Mouse (Mus musculus) MEL (cell line): Measurements from ENCODE around the gene B430306N03Rik. TPM values are rescaled to one million over a fixed set of nuclear protein-coding genes. Genes with fewer than 3 reads are reported as not detected.

Source experiments
- DNase-seq: peaks from one replicate; pipeline ENCODE4 v3.0.0; 2011; ENCODE audit warnings: low read depth, low spot score
- H3K27ac ChIP-seq: 2 replicates; pipeline ENCODE4 v1.5.1; 2012; ENCODE audit warnings: low read depth, mild to moderate bottlenecking, control low read depth, low read length, moderate library complexity; ENCODE audit not compliant: control insufficient read depth
- H3K27me3 ChIP-seq, 2 experiments: fragments of 150-350 bp in 1 of 2; sonication (generic) in 1 of 2; 2 replicates each; pipeline ENCODE4 v1.6.1; 2012; ENCODE audit warnings: low read length in 2 of 2, mild to moderate bottlenecking in 2 of 2, improper control_type of control experiment in 1 of 2, moderate library complexity in 1 of 2; ENCODE audit not compliant: insufficient read depth in 2 of 2, control insufficient read depth in 1 of 2
- H3K36me3 ChIP-seq, 2 experiments: 2 replicates each; pipeline ENCODE4 v1.6.1; 2012 to 2014; ENCODE audit warnings: low read length in 2 of 2, improper control_type of control experiment in 1 of 2, inconsistent platforms in 1 of 2, mild to moderate bottlenecking in 1 of 2; ENCODE audit not compliant: insufficient read depth in 2 of 2, control insufficient read depth in 1 of 2
- H3K4me1 ChIP-seq, 2 experiments: fragments of 150-350 bp in 1 of 2; sonication (generic) in 1 of 2; 2 replicates each; pipeline ENCODE4 v1.6.1; 2012; ENCODE audit warnings: low read length in 2 of 2, improper control_type of control experiment in 1 of 2, mild to moderate bottlenecking in 1 of 2; ENCODE audit not compliant: insufficient read depth in 2 of 2, control insufficient read depth in 1 of 2
- H3K4me3 ChIP-seq, 2 experiments: fragments of 150-350 bp in 1 of 2; sonication (generic) in 1 of 2; 2 replicates each; pipeline ENCODE4 v1.5.1; 2012; ENCODE audit warnings: low read depth in 2 of 2, low read length in 2 of 2, mild to moderate bottlenecking in 2 of 2, moderate library complexity in 2 of 2, control low read depth in 1 of 2, improper control_type of control experiment in 1 of 2; ENCODE audit not compliant: control insufficient read depth in 1 of 2, insufficient read depth in 1 of 2
- H3K79me2 ChIP-seq: 2 replicates; pipeline ENCODE4 v1.6.1; 2012; ENCODE audit warnings: mild to moderate bottlenecking, low read length, moderate library complexity; ENCODE audit not compliant: control insufficient read depth, poor library complexity, insufficient read depth
- H3K9ac ChIP-seq: 2 replicates; pipeline ENCODE4 v1.6.1; 2012; ENCODE audit warnings: low read depth, mild to moderate bottlenecking, control low read depth, low read length, moderate library complexity; ENCODE audit not compliant: control insufficient read depth, poor library complexity, severe bottlenecking
- H3K9me3 ChIP-seq: fragments of 150-350 bp; sonication (generic); replicated peaks from 2 replicates; pipeline ENCODE4 v1.6.1; 2012; ENCODE audit warnings: mild to moderate bottlenecking, low read length, improper control_type of control experiment, moderate library complexity; ENCODE audit not compliant: insufficient read depth
- CHD1 ChIP-seq: IDR thresholded peaks from 2 replicates; pipeline ENCODE4 v1.6.1; 2012; ENCODE audit warnings: low read depth, mild to moderate bottlenecking, inconsistent platforms, low read length, improper control_type of control experiment
- CHD2 ChIP-seq: IDR thresholded peaks from 2 replicates; pipeline ENCODE4 v1.6.1; 2011; ENCODE audit warnings: low read length, improper control_type of control experiment
- CTCF ChIP-seq, 3 experiments: IDR thresholded peaks in 2 of 3; conservative IDR thresholded peaks in 1 of 3; 2 replicates each; pipeline ENCODE4 v1.5.1; 2011 to 2012; ENCODE audit warnings: low read length in 3 of 3, low read depth in 2 of 3, mild to moderate bottlenecking in 2 of 3, improper control_type of control experiment in 1 of 3, inconsistent platforms in 1 of 3, mixed read lengths in 1 of 3, moderate library complexity in 1 of 3; ENCODE audit not compliant: control insufficient read depth in 1 of 3, insufficient read depth in 1 of 3, poor library complexity in 1 of 3, severe bottlenecking in 1 of 3
- E2F4 ChIP-seq: IDR thresholded peaks from 2 replicates; pipeline ENCODE4 v1.6.1; 2011; ENCODE audit warnings: low read depth, low read length, improper control_type of control experiment, borderline replicate concordance
- EP300 ChIP-seq, 2 experiments: IDR thresholded peaks; 2 replicates each; pipeline ENCODE4 v1.6.1; 2011; ENCODE audit warnings: improper control_type of control experiment in 2 of 2, low read length in 2 of 2, low read depth in 1 of 2, mild to moderate bottlenecking in 1 of 2
- GABPA ChIP-seq: IDR thresholded peaks from 2 replicates; pipeline ENCODE4 v1.6.1; 2012; ENCODE audit warnings: low read depth, mild to moderate bottlenecking, inconsistent platforms, low read length, improper control_type of control experiment, moderate library complexity
- HCFC1 ChIP-seq: IDR thresholded peaks from 2 replicates; pipeline ENCODE4 v1.6.1; 2012; ENCODE audit warnings: low read depth, mild to moderate bottlenecking, inconsistent platforms, low read length, improper control_type of control experiment, moderate library complexity
- MAX ChIP-seq: IDR thresholded peaks from 2 replicates; pipeline ENCODE4 v1.6.1; 2011; ENCODE audit warnings: low read length, improper control_type of control experiment
- MEF2A ChIP-seq: IDR thresholded peaks from 2 replicates; pipeline ENCODE4 v1.6.1; 2014; ENCODE audit warnings: low read depth, mild to moderate bottlenecking, inconsistent platforms, low read length, improper control_type of control experiment; ENCODE audit not compliant: poor library complexity, insufficient replicate concordance, severe bottlenecking; ENCODE audit errors: extremely low read depth
- MXI1 ChIP-seq: IDR thresholded peaks from 2 replicates; pipeline ENCODE4 v1.6.1; 2011; ENCODE audit warnings: mild to moderate bottlenecking, low read depth, low read length, improper control_type of control experiment
- MYB ChIP-seq: IDR thresholded peaks from 2 replicates; pipeline ENCODE4 v1.6.1; 2011; ENCODE audit warnings: mild to moderate bottlenecking, low read depth, low read length, improper control_type of control experiment
- NRF1 ChIP-seq: IDR thresholded peaks from 2 replicates; pipeline ENCODE4 v1.6.1; 2014; ENCODE audit warnings: low read depth, mild to moderate bottlenecking, inconsistent platforms, low read length, improper control_type of control experiment, moderate library complexity; ENCODE audit not compliant: poor library complexity, insufficient read depth, severe bottlenecking
- POLR2AphosphoS2 ChIP-seq: IDR thresholded peaks from 2 replicates; pipeline ENCODE4 v1.6.1; 2011; ENCODE audit warnings: low read length, improper control_type of control experiment
- POLR2AphosphoS5 ChIP-seq: IDR thresholded peaks from 2 replicates; pipeline ENCODE4 v1.6.1; 2012; ENCODE audit warnings: low read depth, borderline replicate concordance, mild to moderate bottlenecking, inconsistent platforms, low read length, moderate library complexity, mixed read lengths
- RAD21 ChIP-seq: IDR thresholded peaks from 2 replicates; pipeline ENCODE4 v1.6.1; 2011; ENCODE audit warnings: mild to moderate bottlenecking, low read depth, low read length, improper control_type of control experiment
- SMC3 ChIP-seq: IDR thresholded peaks from 2 replicates; pipeline ENCODE4 v1.6.1; 2011; ENCODE audit warnings: low read depth, low read length, improper control_type of control experiment
- TBP ChIP-seq: IDR thresholded peaks from 2 replicates; pipeline ENCODE4 v1.8.0; 2011; ENCODE audit warnings: low read depth, low read length, improper control_type of control experiment
- TCF12 ChIP-seq: IDR thresholded peaks from 2 replicates; pipeline ENCODE4 v1.6.1; 2014; ENCODE audit warnings: low read depth, mild to moderate bottlenecking, inconsistent platforms, low read length, improper control_type of control experiment, moderate library complexity
- USF1 ChIP-seq: IDR thresholded peaks from 2 replicates; pipeline ENCODE4 v1.6.1; 2014; ENCODE audit warnings: low read depth, mild to moderate bottlenecking, inconsistent platforms, low read length, improper control_type of control experiment, moderate library complexity
- USF2 ChIP-seq, 2 experiments: IDR thresholded peaks; 2 replicates each; pipeline ENCODE4 v1.6.1; 2011 to 2012; ENCODE audit warnings: improper control_type of control experiment in 2 of 2, low read length in 2 of 2, borderline replicate concordance in 1 of 2, inconsistent platforms in 1 of 2, low read depth in 1 of 2, mild to moderate bottlenecking in 1 of 2; ENCODE audit not compliant: insufficient read depth in 1 of 2
- ZMIZ1 ChIP-seq: IDR thresholded peaks from 2 replicates; pipeline ENCODE4 v1.6.1; 2012; ENCODE audit warnings: low read depth, mild to moderate bottlenecking, inconsistent platforms, low read length, improper control_type of control experiment, moderate library complexity
- polyA plus RNA-seq, 2 experiments: library from polyadenylated mRNA; stranded (reverse) in 1 of 2; unstranded in 1 of 2; fragments of >175 nt in 1 of 2; fragments of >200 nt in 1 of 2; gene quantifications; 2 replicates each; pipeline versions ENCODE4 v1.2.1 to v1.2.4; 2012; ENCODE audit warnings: low replicate concordance in 2 of 2, low read depth in 1 of 2; ENCODE audit not compliant: insufficient read length in 2 of 2, insufficient read depth in 1 of 2, missing spikeins in 1 of 2
- total RNA-seq: library from RNA; depleted of rRNA; stranded (reverse); fragments of 300-350 nt; gene quantifications from 2 replicates; pipeline ENCODE4 v1.2.3, GENCODE M21; 2012

The B430306N03Rik gene
- total and polyA plus RNA-seq, 3 experiments = 0.19 to 0.68 TPM; not detected in 1

GRCm38 (mm10) chr17:48341947-48342346, 26.0 kb downstream of the B430306N03Rik start (continued):
- TF ChIP-seq TBP = 0 out of 2 replicates have a peak, but pooled peaks have one; percentile 28
- no peak for TF ChIP-seq MAX
- no peak for TF ChIP-seq CHD1
- TF ChIP-seq TCF12 = peak; percentile 91
- peak; percentile 61 for TF ChIP-seq CHD2
- TF ChIP-seq POLR2AphosphoS2 = no peak
- TF ChIP-seq GABPA = no peak
- no peak for TF ChIP-seq NRF1
- TF ChIP-seq RAD21 = no peak; the same call in 1 of the 2 replicates
- no peak for TF ChIP-seq USF1
- no peak for TF ChIP-seq USF2 (IDR thresholded peaks at IDR 0.05; ENCODE audit: borderline replicate concordance in 1 of 2, insufficient read depth in 1 of 2, low read depth in 1 of 2, low read length in 2 of 2)
- TF ChIP-seq ZMIZ1 = no peak
- TF ChIP-seq CTCF (IDR thresholded peaks at IDR 0.05 in 2 of 3, conservative IDR thresholded peaks at IDR 0.05 in 1 of 3; ENCODE audit: control insufficient read depth in 1 of 3, insufficient read depth in 1 of 3, low read depth in 2 of 3, low read length in 3 of 3, poor library complexity in 1 of 3, severe bottlenecking in 1 of 3) = no peak
- peak; percentile 64; the same call in 1 of the 2 replicates for TF ChIP-seq MEF2A
- TF ChIP-seq E2F4 = no peak
- no peak for TF ChIP-seq POLR2AphosphoS5
- TF ChIP-seq MXI1 = peak; percentile 62; the same call in 1 of the 2 replicates
- no peak for TF ChIP-seq SMC3
- peak; percentile 94 to 95 for TF ChIP-seq EP300 (IDR thresholded peaks at IDR 0.05; ENCODE audit: low read depth in 1 of 2, low read length in 2 of 2)
- 0 out of 2 replicates have a peak, but pooled peaks have one; percentile 67 for TF ChIP-seq MYB

- Histone ChIP-seq H3K9ac (no peak overlapping the region), H3K4me1 (peaks cover 5 to 16% of the 10 kb centered on the region in 2 experiments), H3K79me2 (no peaks in the 10 kb centered on the region), H3K27me3 (no peaks in the 10 kb centered on the region), H3K9me3 (no peaks in the 10 kb centered on the region), H3K27ac (no peak overlapping the region), H3K4me3 (no peak overlapping the region), H3K36me3 (peaks cover 0 to 10% of the 10 kb centered on the region in 2 experiments; a peak in 2 of 4 replicates)
- DNase-seq = no peak
- TF ChIP-seq CTCF (IDR thresholded peaks at IDR 0.05 in 2 of 3, conservative IDR thresholded peaks at IDR 0.05 in 1 of 3; ENCODE audit: control insufficient read depth in 1 of 3, insufficient read depth in 1 of 3, low read depth in 2 of 3, low read length in 3 of 3, poor library complexity in 1 of 3, severe bottlenecking in 1 of 3) = no peak
- peak; percentile 55; the same call in 1 of the 2 replicates for TF ChIP-seq HCFC1
Measured at GRCm38 (mm10) chr17:48343065-48343464, 27.1 kb downstream of the B430306N03Rik start.
